Mouse (Mus musculus): ENCODE data around the gene Scrg1. TPM values are rescaled to one million over a fixed set of nuclear protein-coding genes. Genes with fewer than 3 reads are reported as not detected.

Scrg1 gene
- polyA plus RNA-seq, 2 experiments, result not detected

DNA sequence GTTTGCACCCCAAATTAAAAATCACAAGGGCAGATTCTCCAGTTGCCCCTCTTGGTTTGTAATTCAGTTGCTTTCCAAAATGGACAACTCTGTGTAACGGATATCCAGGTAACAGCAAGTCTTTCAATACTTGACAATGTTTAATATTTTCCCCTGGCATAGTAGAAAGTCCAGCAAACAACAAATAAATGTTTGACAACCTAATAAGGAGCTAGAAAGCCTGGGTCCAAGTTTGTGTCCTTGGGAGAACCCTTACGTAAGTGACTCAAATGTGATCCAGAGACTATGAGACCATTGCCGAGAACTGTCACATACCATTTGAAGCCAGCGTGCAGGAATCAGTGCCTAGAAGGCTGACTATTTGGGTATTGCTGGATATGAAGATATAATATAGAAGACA, 3.8 kb upstream of the Scrg1 start:
- no peak for TF ChIP-seq CTCF (IDR thresholded peaks at IDR 0.05; ENCODE audit: low read depth)
- TF ChIP-seq EP300 (IDR thresholded peaks at IDR 0.05; ENCODE audit: low read depth), result no peak
- H3K9ac ChIP-seq (replicated peaks), result no peak overlapping the region
- no peaks in the 10 kb centered on the region for H3K9me3 ChIP-seq (ENCODE audit: control insufficient read depth, low read length)
- no peak overlapping the region for H3K4me3 ChIP-seq (ENCODE audit: insufficient read depth in 1 of 2, low read depth in 2 of 2, low read length in 2 of 2)
- DNase-seq (ENCODE audit: low read depth in 3 of 3, low spot score in 3 of 3) (no peak), ATAC-seq (ENCODE audit: insufficient read depth) (no peak)
- WGBS (ENCODE audit: insufficient replicate concordance), result 81% methylated on average over 4 of the region's 4 CpGs
- no peaks in the 10 kb centered on the region for H3K4me1 ChIP-seq (replicated peaks; ENCODE audit: control insufficient read depth in 2 of 2, insufficient read depth in 2 of 2, low read length in 1 of 2)
- no peak overlapping the region for H3K4me2 ChIP-seq (ENCODE audit: low read depth)
- no peaks in the 10 kb centered on the region for H3K27me3 ChIP-seq (ENCODE audit: control insufficient read depth, insufficient read depth, low read length)
- H3K27ac ChIP-seq, result no peak overlapping the region
- no peaks in the 10 kb centered on the region for H3K36me3 ChIP-seq (replicated peaks; ENCODE audit: control insufficient read depth, insufficient read depth, low read depth)

DNA sequence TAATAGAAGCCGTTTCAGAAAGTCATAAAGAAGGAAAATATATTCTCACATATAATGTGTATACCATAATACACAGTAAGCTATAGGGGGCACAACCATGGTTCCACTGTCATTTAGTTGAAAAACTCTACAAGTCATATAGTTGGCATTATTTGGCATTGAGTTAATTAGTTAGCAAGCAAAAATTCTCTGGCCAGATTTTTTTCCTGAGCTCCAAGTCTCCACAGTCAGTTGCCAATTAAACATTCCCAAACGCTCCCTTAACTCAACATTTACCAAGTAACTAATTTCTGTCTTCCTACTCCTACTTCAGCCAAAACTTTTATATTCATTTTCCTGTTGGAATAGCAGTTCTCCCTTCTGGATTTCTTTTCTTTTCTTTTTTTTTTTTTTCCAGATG, 2.4 kb upstream of the Scrg1 start:
- Histone ChIP-seq H3K27ac (no peak overlapping the region), H3K9me3 (ENCODE audit: control insufficient read depth, low read length) (no peaks in the 10 kb centered on the region), H3K9ac (replicated peaks) (no peak overlapping the region), H3K36me3 (replicated peaks; ENCODE audit: control insufficient read depth, insufficient read depth, low read depth) (no peaks in the 10 kb centered on the region), H3K27me3 (ENCODE audit: control insufficient read depth, insufficient read depth, low read length) (no peaks in the 10 kb centered on the region), H3K4me3 (ENCODE audit: insufficient read depth in 1 of 2, low read depth in 2 of 2, low read length in 2 of 2) (no peak overlapping the region), H3K4me2 (ENCODE audit: low read depth) (no peak overlapping the region), H3K4me1 (replicated peaks; ENCODE audit: control insufficient read depth in 2 of 2, insufficient read depth in 2 of 2, low read length in 1 of 2) (no peaks in the 10 kb centered on the region)
- 67% methylated on average over 2 of the region's 2 CpGs for WGBS (ENCODE audit: insufficient replicate concordance)
- TF ChIP-seq CTCF (IDR thresholded peaks at IDR 0.05; ENCODE audit: low read depth) (no peak), EP300 (IDR thresholded peaks at IDR 0.05; ENCODE audit: low read depth) (no peak)
- DNase-seq (ENCODE audit: low read depth in 3 of 3, low spot score in 3 of 3) (no peak), ATAC-seq (ENCODE audit: insufficient read depth) (no peak)

- no peak overlapping the region for H3K9ac ChIP-seq (replicated peaks)
- TF ChIP-seq CTCF (IDR thresholded peaks at IDR 0.05; ENCODE audit: low read depth) (no peak), EP300 (IDR thresholded peaks at IDR 0.05; ENCODE audit: low read depth) (no peak)
- no peak overlapping the region for H3K4me2 ChIP-seq (ENCODE audit: low read depth)
- no peaks in the 10 kb centered on the region for H3K9me3 ChIP-seq (ENCODE audit: control insufficient read depth, low read length)
- H3K36me3 ChIP-seq (replicated peaks; ENCODE audit: control insufficient read depth, insufficient read depth, low read depth), result no peaks in the 10 kb centered on the region
- no peaks in the 10 kb centered on the region for H3K4me1 ChIP-seq (replicated peaks; ENCODE audit: control insufficient read depth in 2 of 2, insufficient read depth in 2 of 2, low read length in 1 of 2)
- no peak for DNase-seq (ENCODE audit: low read depth in 3 of 3, low spot score in 3 of 3)
- no peak overlapping the region for H3K4me3 ChIP-seq (ENCODE audit: insufficient read depth in 1 of 2, low read depth in 2 of 2, low read length in 2 of 2)
- H3K27ac ChIP-seq, result no peak overlapping the region
- no peak for ATAC-seq (ENCODE audit: insufficient read depth)
- 78% methylated on average over 6 of the region's 6 CpGs for WGBS (ENCODE audit: insufficient replicate concordance)
- no peaks in the 10 kb centered on the region for H3K27me3 ChIP-seq (ENCODE audit: control insufficient read depth, insufficient read depth, low read length)
Observed at GRCm38 (mm10) chr8:57457152-57457551, 1.4 kb downstream of the Scrg1 start.

GRCm38 (mm10) chr8:57457942-57458341, 2.2 kb downstream of the Scrg1 start:
- WGBS (ENCODE audit: insufficient replicate concordance), result 58% methylated on average over 3 of the region's 3 CpGs
- ATAC-seq (ENCODE audit: insufficient read depth) (no peak), DNase-seq (ENCODE audit: low read depth in 3 of 3, low spot score in 3 of 3) (no peak)
- Histone ChIP-seq H3K9me3 (ENCODE audit: control insufficient read depth, low read length) (no peaks in the 10 kb centered on the region), H3K4me1 (replicated peaks; ENCODE audit: control insufficient read depth in 2 of 2, insufficient read depth in 2 of 2, low read length in 1 of 2) (no peaks in the 10 kb centered on the region), H3K9ac (replicated peaks) (no peak overlapping the region), H3K36me3 (replicated peaks; ENCODE audit: control insufficient read depth, insufficient read depth, low read depth) (no peaks in the 10 kb centered on the region), H3K27ac (no peak overlapping the region), H3K4me2 (ENCODE audit: low read depth) (no peak overlapping the region), H3K4me3 (ENCODE audit: insufficient read depth in 1 of 2, low read depth in 2 of 2, low read length in 2 of 2) (no peak overlapping the region), H3K27me3 (ENCODE audit: control insufficient read depth, insufficient read depth, low read length) (no peaks in the 10 kb centered on the region)
- TF ChIP-seq EP300 (IDR thresholded peaks at IDR 0.05; ENCODE audit: low read depth) (no peak), CTCF (IDR thresholded peaks at IDR 0.05; ENCODE audit: low read depth) (no peak)

DNA sequence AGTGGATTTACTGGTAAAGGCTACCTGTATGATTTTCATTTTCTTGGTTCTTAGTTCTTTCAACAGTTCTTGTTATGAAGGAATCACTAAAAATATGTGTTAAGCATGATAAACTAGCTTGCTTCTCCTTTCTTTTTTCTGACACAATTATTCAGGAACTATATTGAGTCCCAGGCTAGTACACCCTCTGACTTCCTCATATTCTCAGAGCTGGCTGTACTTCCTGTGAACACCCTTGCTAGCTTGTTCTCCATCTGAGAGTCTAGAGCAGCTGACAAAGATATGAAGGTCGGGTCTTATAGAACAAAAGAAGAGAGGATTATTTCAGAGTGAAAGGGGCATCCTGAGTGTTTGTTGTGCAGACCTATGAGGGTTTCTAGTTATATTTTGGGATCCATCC, 7.1 kb downstream of the Scrg1 start:
- Histone ChIP-seq H3K9me3 (ENCODE audit: control insufficient read depth, low read length) (no peaks in the 10 kb centered on the region), H3K27ac (no peak overlapping the region), H3K36me3 (replicated peaks; ENCODE audit: control insufficient read depth, insufficient read depth, low read depth) (no peaks in the 10 kb centered on the region), H3K4me1 (replicated peaks; ENCODE audit: control insufficient read depth in 2 of 2, insufficient read depth in 2 of 2, low read length in 1 of 2) (no peaks in the 10 kb centered on the region), H3K4me2 (ENCODE audit: low read depth) (no peak overlapping the region), H3K9ac (replicated peaks) (no peak overlapping the region), H3K27me3 (ENCODE audit: control insufficient read depth, insufficient read depth, low read length) (no peaks in the 10 kb centered on the region), H3K4me3 (ENCODE audit: insufficient read depth in 1 of 2, low read depth in 2 of 2, low read length in 2 of 2) (no peak overlapping the region)
- 11% methylated on average over 1 of the region's 1 CpGs for WGBS (ENCODE audit: insufficient replicate concordance)
- DNase-seq (ENCODE audit: low read depth in 3 of 3, low spot score in 3 of 3) (no peak), ATAC-seq (ENCODE audit: insufficient read depth) (no peak)
- TF ChIP-seq CTCF (IDR thresholded peaks at IDR 0.05; ENCODE audit: low read depth) (no peak), EP300 (IDR thresholded peaks at IDR 0.05; ENCODE audit: low read depth) (no peak)
